Comparison of ENCODE assay signal across 11 mouse cellular contexts in the genomic region with DNA sequence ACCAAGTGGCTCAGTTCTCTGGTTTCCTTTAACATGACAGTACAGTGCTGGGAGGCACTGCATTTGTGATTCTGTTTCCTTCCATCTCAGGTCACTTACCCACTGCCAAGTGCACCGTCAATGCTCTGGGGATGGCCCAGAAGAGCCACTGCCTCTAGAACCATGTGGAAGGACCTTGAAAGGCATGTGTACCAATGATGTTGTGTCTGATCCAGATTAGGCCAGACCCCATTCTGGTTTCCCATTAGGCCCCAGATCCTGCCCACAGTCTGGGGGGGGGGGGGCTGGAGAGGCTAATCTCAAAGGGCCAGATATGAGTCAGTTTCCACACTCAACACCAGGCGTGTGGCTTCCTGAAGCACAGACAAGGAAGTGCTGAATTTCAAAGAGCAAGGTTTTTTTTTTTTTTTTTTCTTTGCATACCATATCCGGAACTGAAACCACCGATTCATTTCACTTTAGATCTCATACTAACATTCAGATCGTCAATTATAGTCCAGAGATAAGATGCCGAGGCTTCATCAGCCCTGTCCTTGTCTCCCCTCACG.
A peak's percentile ranks its signal among the peaks of the same experiment; 100 is the strongest.
DNase-seq lines count a peak whose midpoint lies in the region; ATAC-seq and TF ChIP-seq lines count a peak whose summit lies in the region.
"Had no signal": no experiment of that assay in that cellular context is flagged by ENCODE, and none has a peak within 500 bp of the region (broad histone marks: within the 10 kb centered on the region; RNA-seq: fewer than 3 reads in every experiment).

No protein-coding gene starts in this region.

- no peaks in the 10 kb centered on the region for H3K36me3 ChIP-seq in heart, embryonic 15.5 days
- H3K36me3 ChIP-seq in liver, embryonic 14.5 days (replicated peaks; ENCODE audit: control insufficient read depth, insufficient read depth, low read depth): no peaks in the 10 kb centered on the region

- WGBS in heart, embryonic 15.5 days: 15% methylated on average over 7 of the region's 7 CpGs
- 5% methylated on average over 7 of the region's 7 CpGs for WGBS in liver, embryonic 14.5 days (ENCODE audit: insufficient replicate concordance)

- intact Hi-C loops in heart, postnatal 36 days (cut with DNase I): no loop called here

- peak overlapping the region; percentile 13; the same call in 1 of the 2 replicates for H3K4me2 ChIP-seq in heart, embryonic 15.5 days
- H3K4me2 ChIP-seq in liver, embryonic 14.5 days (ENCODE audit: low read depth): peak overlapping the region; percentile 13; the same call in 1 of the 2 replicates

- no peak overlapping the region for H3K27ac ChIP-seq in heart, embryonic 15.5 days
- H3K27ac ChIP-seq in liver, embryonic 14.5 days: no peak overlapping the region

- H3K27me3 ChIP-seq in heart, embryonic 15.5 days: no peaks in the 10 kb centered on the region
- H3K27me3 ChIP-seq in liver, embryonic 14.5 days (ENCODE audit: control insufficient read depth, insufficient read depth, low read length): no peaks in the 10 kb centered on the region

- peak; percentile 13; the same call in 1 of the 2 replicates for TF ChIP-seq EP300 in liver, embryonic 14.5 days (IDR thresholded peaks at IDR 0.05; ENCODE audit: low read depth)

- peaks cover 8% of the 10 kb centered on the region for H3K4me1 ChIP-seq in heart, embryonic 15.5 days (replicated peaks)
- H3K4me1 ChIP-seq in liver, embryonic 14.5 days (replicated peaks; ENCODE audit: control insufficient read depth in 2 of 2, insufficient read depth in 2 of 2, low read length in 1 of 2): peaks cover 0 to 15% of the 10 kb centered on the region in 2 experiments; a peak in 2 of 4 replicates

- TF ChIP-seq CTCF in liver, embryonic 14.5 days (IDR thresholded peaks at IDR 0.05; ENCODE audit: low read depth): no peak

- DNase-seq in heart, postnatal 36 days: no peak
- peak in 2 of 3 experiments; percentile 9 to 23 for DNase-seq in liver, embryonic 14.5 days (ENCODE audit: low read depth in 3 of 3, low spot score in 3 of 3)
- peak; percentile 21 to 27 for DNase-seq in spleen, postnatal 10 days (ENCODE audit: low spot score in 2 of 2)
- no peak for DNase-seq in urinary bladder, postnatal 4 days (ENCODE audit: low spot score in 2 of 2)
- DNase-seq in urinary bladder, postnatal 14 days (ENCODE audit: low spot score): no peak
- no peak for DNase-seq in layer of hippocampus, adult 11-12 months (ENCODE audit: low spot score)
- DNase-seq: adrenal gland, postnatal 10 days; forebrain, postnatal 0 days; kidney, adult 8-10 months had no signal

- no peak overlapping the region for H3K9ac ChIP-seq in heart, embryonic 15.5 days
- H3K9ac ChIP-seq in liver, embryonic 14.5 days (replicated peaks): no peak overlapping the region
- H3K9ac ChIP-seq: forebrain, postnatal 0 days had no signal

- H3K4me3 ChIP-seq in heart, embryonic 15.5 days: no peak overlapping the region
- H3K4me3 ChIP-seq in liver, embryonic 14.5 days (ENCODE audit: insufficient read depth in 1 of 2, low read depth in 2 of 2, low read length in 2 of 2): no peak overlapping the region

- no peak for ATAC-seq in heart, embryonic 15.5 days (replicated peaks; ENCODE audit: insufficient number of reproducible peaks, insufficient read depth, low FRiP score, low read depth)
- ATAC-seq in activated CD4-positive, CD25-positive, alpha-beta regulatory T cell, adult 4 months: peak; percentile 74
- ATAC-seq in liver, embryonic 14.5 days (ENCODE audit: insufficient read depth): peak; percentile 68; the same call in 1 of the 2 replicates
- ATAC-seq: forebrain, postnatal 0 days had no signal

- no peaks in the 10 kb centered on the region for H3K9me3 ChIP-seq in heart, embryonic 15.5 days (replicated peaks)
- no peaks in the 10 kb centered on the region for H3K9me3 ChIP-seq in liver, embryonic 14.5 days (ENCODE audit: control insufficient read depth, low read length)

Comparison
In these comparisons a context has a peak if more than half of its experiments do, and no peak if none do; other contexts are left out.
1. DNase-seq: peak in liver, embryonic 14.5 days (2 of 3) and spleen, postnatal 10 days (2 of 2); none in heart, postnatal 36 days (0 of 2), urinary bladder, postnatal 4 days (0 of 2), urinary bladder, postnatal 14 days (single experiment) and layer of hippocampus, adult 11-12 months (single experiment).